ENCODE assay signal across 19 mouse cellular contexts in the genomic region with DNA sequence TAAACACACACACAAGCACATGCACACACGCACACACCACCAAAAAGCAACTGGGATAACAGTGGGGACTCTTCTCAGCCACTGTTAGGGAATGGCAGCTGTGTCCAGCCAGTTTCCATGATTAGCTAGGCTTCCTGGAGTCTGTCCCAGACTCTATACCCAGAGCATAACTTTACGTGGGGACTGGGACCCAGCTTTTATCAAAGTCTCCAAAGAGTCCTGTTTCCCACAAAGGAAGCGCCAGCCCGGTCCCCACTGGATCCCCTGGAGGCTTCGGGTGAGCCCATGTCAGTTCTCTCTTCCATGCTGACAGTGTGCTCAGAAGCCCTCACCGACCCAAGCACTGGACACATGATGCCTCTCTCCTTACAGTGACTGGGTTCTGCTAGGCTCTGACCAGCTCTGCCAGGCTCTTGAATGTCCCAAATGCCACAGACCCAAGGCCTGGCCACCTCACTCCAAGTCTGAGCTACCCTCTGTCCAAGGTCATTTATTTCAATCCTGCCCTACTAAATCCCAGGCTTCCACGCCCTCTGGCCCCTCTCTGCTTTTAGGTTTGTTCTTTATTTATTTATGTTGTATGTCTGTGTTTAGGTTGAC. TPM values are rescaled to one million over a fixed set of nuclear protein-coding genes. Genes with fewer than 3 reads are reported as not detected.
A peak's percentile ranks its signal among the peaks of the same experiment; 100 is the strongest.
DNase-seq lines count a peak whose midpoint lies in the region; ATAC-seq and TF ChIP-seq lines count a peak whose summit lies in the region.
"Had no signal": no experiment of that assay in that cellular context is flagged by ENCODE, and none has a peak within 500 bp of the region (broad histone marks: within the 10 kb centered on the region; RNA-seq: fewer than 3 reads in every experiment).

No protein-coding gene starts in this region.

- in situ Hi-C loops in CH12.LX (cut with MboI; ENCODE audit: low pct_ligation_motif_present, low pct_unique_long_range_greater_than_20kb, low sequenced_read_pairs), result no loop called here

- dilution Hi-C loops in CH12.LX (cut with MboI; ENCODE audit: extremely low pct_ligation_motif_present, extremely low pct_unique_long_range_greater_than_20kb, low sequenced_read_pairs), result no loop called here

- H3K9me3 ChIP-seq in heart, embryonic 12.5 days (replicated peaks), result no peaks in the 10 kb centered on the region
- no peaks in the 10 kb centered on the region for H3K9me3 ChIP-seq in hindbrain, embryonic 13.5 days
- no peaks in the 10 kb centered on the region for H3K9me3 ChIP-seq in hindbrain, postnatal 0 days (ENCODE audit: low read length)
- H3K9me3 ChIP-seq in CH12.LX (replicated peaks; ENCODE audit: low read length), result no peaks in the 10 kb centered on the region
- H3K9me3 ChIP-seq: liver, embryonic 12.5 days had no signal

- peaks cover 7% of the 10 kb centered on the region; the same call in 1 of the 2 replicates for H3K27me3 ChIP-seq in heart, embryonic 12.5 days (replicated peaks)
- H3K27me3 ChIP-seq in hindbrain, embryonic 13.5 days, result 0 out of 2 replicates have a peak, but pooled peaks cover 11% of the 10 kb centered on the region
- no peaks in the 10 kb centered on the region for H3K27me3 ChIP-seq in hindbrain, postnatal 0 days (ENCODE audit: insufficient read depth, low read length)
- H3K27me3 ChIP-seq in CH12.LX (replicated peaks), result peaks cover 30% of the 10 kb centered on the region

- H3K27ac ChIP-seq in heart, embryonic 12.5 days (ENCODE audit: poor library complexity, severe bottlenecking), result no peak overlapping the region
- H3K27ac ChIP-seq in hindbrain, embryonic 13.5 days, result no peak overlapping the region
- H3K27ac ChIP-seq in hindbrain, postnatal 0 days, result no peak overlapping the region
- peak overlapping the region; percentile 92 for H3K27ac ChIP-seq in CH12.LX (ENCODE audit: insufficient read depth, low read depth)
- H3K27ac ChIP-seq: liver, embryonic 12.5 days; stomach, postnatal 0 days had no signal

- DNase-seq in heart, adult 18-20 months, result peak; percentile 19 to 34
- DNase-seq in hindbrain, postnatal 0 days (ENCODE audit: low spot score), result no peak
- DNase-seq in CH12.LX (ENCODE audit: extremely low read depth), result no peak
- no peak for DNase-seq in ovary, adult 18-20 months (ENCODE audit: low spot score)
- DNase-seq: adrenal gland, postnatal 10 days; cerebellum, adult 2 months; kidney, adult 9 months; lung, adult 18-20 months; lung, postnatal 36 days; thymus, adult 2 months; thymus, postnatal 4 days had no signal

- no peaks in the 10 kb centered on the region for H3K36me3 ChIP-seq in heart, embryonic 12.5 days
- H3K36me3 ChIP-seq in hindbrain, embryonic 13.5 days, result no peaks in the 10 kb centered on the region
- no peaks in the 10 kb centered on the region for H3K36me3 ChIP-seq in hindbrain, postnatal 0 days (ENCODE audit: insufficient read depth, low read length)
- H3K36me3 ChIP-seq in CH12.LX (replicated peaks in 1 of 2; ENCODE audit: control insufficient read depth in 1 of 2, insufficient read depth in 1 of 2, low read length in 1 of 2), result no peaks in the 10 kb centered on the region
- H3K36me3 ChIP-seq: liver, embryonic 12.5 days had no signal

- no peak overlapping the region for H3K4me3 ChIP-seq in heart, embryonic 12.5 days
- H3K4me3 ChIP-seq in hindbrain, embryonic 13.5 days, result peak overlapping the region; percentile 90; the same call in 1 of the 2 replicates
- H3K4me3 ChIP-seq in hindbrain, postnatal 0 days (ENCODE audit: low read length), result no peak overlapping the region
- H3K4me3 ChIP-seq in CH12.LX (replicated peaks in 1 of 3; ENCODE audit: low read depth in 2 of 3, low read length in 2 of 3, poor library complexity in 1 of 3), result no peak overlapping the region

- WGBS in heart, embryonic 12.5 days, result 73% methylated on average over 7 of the region's 7 CpGs
- WGBS in hindbrain, embryonic 13.5 days, result 79% methylated on average over 7 of the region's 7 CpGs
- 80% methylated on average over 7 of the region's 7 CpGs for WGBS in hindbrain, postnatal 0 days

- no peak for ATAC-seq in heart, embryonic 12.5 days (ENCODE audit: insufficient number of reproducible peaks, low FRiP score)
- ATAC-seq in hindbrain, embryonic 13.5 days (ENCODE audit: low FRiP score), result no peak
- ATAC-seq in hindbrain, postnatal 0 days, result no peak
- ATAC-seq in erythroblast, adult 5-6 weeks (replicated peaks; ENCODE audit: low FRiP score, poor library complexity, severe bottlenecking), result 0 out of 2 replicates have a peak, but pooled peaks have one; percentile 21
- ATAC-seq: activated CD4-positive, CD25-positive, alpha-beta regulatory T cell, adult 4 months had no signal

- peaks cover 24% of the 10 kb centered on the region; the same call in 1 of the 2 replicates for H3K79me2 ChIP-seq in CH12.LX (replicated peaks; ENCODE audit: control insufficient read depth, extremely low read depth, insufficient read depth, poor library complexity, severe bottlenecking)

- TF ChIP-seq EP300 in CH12.LX (IDR thresholded peaks at IDR 0.05; ENCODE audit: low read length), result no peak

- TF ChIP-seq RAD21 in CH12.LX (IDR thresholded peaks at IDR 0.05; ENCODE audit: low read depth, low read length), result no peak

- TF ChIP-seq POLR2A in CH12.LX (IDR thresholded peaks at IDR 0.05; ENCODE audit: low read depth, low read length), result no peak

- H3K4me2 ChIP-seq in heart, embryonic 12.5 days, result no peak overlapping the region
- no peak overlapping the region for H3K4me2 ChIP-seq in hindbrain, embryonic 13.5 days
- H3K4me2 ChIP-seq in hindbrain, postnatal 0 days (ENCODE audit: low read depth, low read length), result no peak overlapping the region
- peak overlapping the region; percentile 41; the same call in 1 of the 2 replicates for H3K4me2 ChIP-seq in CH12.LX (ENCODE audit: insufficient read depth, low read depth, poor library complexity, severe bottlenecking)

- TF ChIP-seq CTCF in hindbrain, postnatal 0 days (IDR thresholded peaks at IDR 0.05; ENCODE audit: low read depth), result no peak
- TF ChIP-seq CTCF in CH12.LX (conservative IDR thresholded peaks at IDR 0.05 in 1 of 2, IDR thresholded peaks at IDR 0.05 in 1 of 2; ENCODE audit: low read depth in 2 of 2, low read length in 2 of 2), result no peak

- H3K9ac ChIP-seq in heart, embryonic 12.5 days, result no peak overlapping the region
- no peak overlapping the region for H3K9ac ChIP-seq in hindbrain, embryonic 13.5 days
- no peak overlapping the region for H3K9ac ChIP-seq in hindbrain, postnatal 0 days (replicated peaks; ENCODE audit: low read length)
- peak overlapping the region; percentile 13; the same call in 1 of the 2 replicates for H3K9ac ChIP-seq in CH12.LX (ENCODE audit: insufficient read depth, low read depth)
- H3K9ac ChIP-seq: liver, embryonic 12.5 days had no signal

- peaks cover 34% of the 10 kb centered on the region for H3K4me1 ChIP-seq in heart, embryonic 12.5 days (replicated peaks)
- peaks cover 50% of the 10 kb centered on the region for H3K4me1 ChIP-seq in hindbrain, embryonic 13.5 days (replicated peaks)
- peaks cover 11% of the 10 kb centered on the region; the same call in 1 of the 2 replicates for H3K4me1 ChIP-seq in hindbrain, postnatal 0 days (ENCODE audit: insufficient read depth, low read length)
- peaks cover 27 to 51% of the 10 kb centered on the region in 2 experiments for H3K4me1 ChIP-seq in CH12.LX (ENCODE audit: control insufficient read depth in 1 of 2, insufficient read depth in 2 of 2)

TF ChIP-seq in CH12.LX, 34 proteins besides CTCF, POLR2A, EP300 and RAD21:
- TF ChIP-seq SIN3A (IDR thresholded peaks at IDR 0.05; ENCODE audit: low read length), result no peak
- no peak for TF ChIP-seq UBTF (IDR thresholded peaks at IDR 0.05; ENCODE audit: low read depth, low read length)
- TF ChIP-seq ZMIZ1 (IDR thresholded peaks at IDR 0.05; ENCODE audit: low read depth, low read length), result no peak
- TF ChIP-seq BHLHE40 (IDR thresholded peaks at IDR 0.05; ENCODE audit: low read depth, low read length), result no peak
- TF ChIP-seq CHD2 (IDR thresholded peaks at IDR 0.05; ENCODE audit: low read length), result no peak
- TF ChIP-seq RCOR1 (conservative IDR thresholded peaks at IDR 0.05; ENCODE audit: low read depth, low read length), result no peak
- no peak for TF ChIP-seq MAX (IDR thresholded peaks at IDR 0.05; ENCODE audit: low read length)
- TF ChIP-seq JUND (conservative IDR thresholded peaks at IDR 0.05; ENCODE audit: low read depth, low read length), result no peak
- no peak for TF ChIP-seq NRF1 (IDR thresholded peaks at IDR 0.05; ENCODE audit: low read depth, low read length)
- no peak for TF ChIP-seq NELFE (IDR thresholded peaks at IDR 0.05; ENCODE audit: low read depth, low read length)
- TF ChIP-seq MAZ (IDR thresholded peaks at IDR 0.05; ENCODE audit: low read depth, low read length), result no peak
- TF ChIP-seq ZNF384 (IDR thresholded peaks at IDR 0.05; ENCODE audit: low read depth, low read length), result no peak
- TF ChIP-seq HCFC1 (IDR thresholded peaks at IDR 0.05; ENCODE audit: low read depth, low read length), result no peak
- no peak for TF ChIP-seq MAFK (IDR thresholded peaks at IDR 0.05; ENCODE audit: insufficient replicate concordance, low read length)

RNA-seq across cellular contexts. Expression of gene Nkain1, which starts 1.0 kb away (rescaled TPM):
- 1 to 10 TPM; 6.6 to 9.9 TPM for total RNA-seq in heart, adult 18-20 months (2021)
- 1.1 and 1.3 TPM in 2 replicates for polyA plus RNA-seq in heart, embryonic 12.5 days (2016; fragmentation: Nextera tagmentation; extraction: Ambion mirVana)
- polyA plus RNA-seq in hindbrain, embryonic 13.5 days (2015; fragmentation: Nextera tagmentation; extraction: Ambion mirVana), result 9.5 and 10.2 TPM in 2 replicates
- total RNA-seq in hindbrain, postnatal 0 days (2014; rRNA removed), result 313 and 323 TPM in 2 replicates
- 10.1 and 10.2 TPM in 2 replicates for polyA plus RNA-seq in hindbrain, postnatal 0 days (2015; fragmentation: Nextera tagmentation; extraction: Ambion mirVana)
- total RNA-seq in CH12.LX (2012; rRNA removed), result 18.4 and 19.6 TPM in 2 replicates
- total RNA-seq in CH12.LX (2014; rRNA removed), result 3.1 and 5.5 TPM in 2 replicates
- polyA plus RNA-seq in CH12.LX (2012; ENCODE audit: insufficient read length, low read depth), result 23.1 TPM in 2 replicates
- total RNA-seq in erythroblast, adult 5-6 weeks (2015; ENCODE audit: low replicate concordance), result not detected in 2 replicates
- not detected in 2 replicates for total RNA-seq in erythroblast, adult 5-6 weeks (2017; ENCODE audit: low replicate concordance)
- total RNA-seq: neutrophil, adult 5-6 weeks had no signal
- polyA plus RNA-seq: activated CD4-positive, CD25-positive, alpha-beta regulatory T cell, adult 4 months; intestine, embryonic 16.5 days had no signal

Comparison
In these comparisons a context has a peak if more than half of its experiments do, and no peak if none do; other contexts are left out.
1. DNase-seq: peak in heart, adult 18-20 months (2 of 2); none in hindbrain, postnatal 0 days (single experiment), CH12.LX (single experiment) and ovary, adult 18-20 months (single experiment).
2. RNA of gene Nkain1, which starts 1.0 kb away (total RNA-seq): 313 to 323 TPM in hindbrain, postnatal 0 days; 3.1 to 19.6 TPM in CH12.LX, 6.6 to 9.9 TPM in heart, adult 18-20 months and not detected in erythroblast, adult 5-6 weeks; every median in the first group is over 10 times any median in the second.